Mouse (Mus musculus): ENCODE results near the gene Caprin2. TPM values are rescaled to one million over a fixed set of nuclear protein-coding genes. Genes with fewer than 3 reads are reported as not detected.

Gene Caprin2
- polyA plus RNA-seq (2015; fragmentation: Nextera tagmentation; extraction: Ambion mirVana), result 15.6 and 22.2 TPM in 2 replicates

DNA sequence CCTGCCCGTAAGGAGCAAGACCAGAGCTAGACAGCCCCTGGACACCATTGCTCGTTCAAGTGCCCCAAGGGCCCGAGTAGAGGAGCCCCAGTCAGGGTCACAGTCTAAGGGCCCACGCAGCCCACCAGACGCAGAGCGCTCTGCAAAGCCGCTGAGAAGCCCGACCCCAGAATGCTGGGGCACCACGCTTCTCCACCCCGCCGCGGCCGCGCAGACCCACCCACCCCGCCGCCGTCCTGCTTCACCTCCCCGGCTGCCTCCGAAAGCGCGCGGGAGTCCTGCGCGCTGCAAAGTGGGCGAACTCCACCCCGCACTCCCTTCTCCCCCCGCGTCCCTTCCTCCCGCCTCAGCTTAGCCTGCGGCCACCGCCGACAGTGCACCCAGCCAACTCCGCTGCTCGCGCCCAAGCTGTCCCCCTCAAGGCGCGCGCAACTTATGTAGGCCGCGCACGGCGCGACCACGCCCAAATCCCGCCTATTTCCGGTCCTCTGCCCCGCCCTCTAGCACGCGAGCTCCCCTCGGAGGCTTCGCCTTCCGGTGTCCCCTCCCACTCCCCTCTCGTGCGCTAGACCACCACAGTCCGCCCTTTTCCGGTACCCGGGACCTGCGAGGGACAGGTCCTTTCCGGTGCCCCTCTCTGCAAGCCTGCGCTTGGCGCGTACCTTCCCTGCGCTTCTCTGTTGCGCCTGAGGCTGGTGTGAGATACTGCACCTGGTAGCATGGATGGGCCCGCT, at the start of gene Caprin2:
Caprin2 (minus strand) TSS at position 465 of the 734 bp plus-strand sequence.

DNA sequence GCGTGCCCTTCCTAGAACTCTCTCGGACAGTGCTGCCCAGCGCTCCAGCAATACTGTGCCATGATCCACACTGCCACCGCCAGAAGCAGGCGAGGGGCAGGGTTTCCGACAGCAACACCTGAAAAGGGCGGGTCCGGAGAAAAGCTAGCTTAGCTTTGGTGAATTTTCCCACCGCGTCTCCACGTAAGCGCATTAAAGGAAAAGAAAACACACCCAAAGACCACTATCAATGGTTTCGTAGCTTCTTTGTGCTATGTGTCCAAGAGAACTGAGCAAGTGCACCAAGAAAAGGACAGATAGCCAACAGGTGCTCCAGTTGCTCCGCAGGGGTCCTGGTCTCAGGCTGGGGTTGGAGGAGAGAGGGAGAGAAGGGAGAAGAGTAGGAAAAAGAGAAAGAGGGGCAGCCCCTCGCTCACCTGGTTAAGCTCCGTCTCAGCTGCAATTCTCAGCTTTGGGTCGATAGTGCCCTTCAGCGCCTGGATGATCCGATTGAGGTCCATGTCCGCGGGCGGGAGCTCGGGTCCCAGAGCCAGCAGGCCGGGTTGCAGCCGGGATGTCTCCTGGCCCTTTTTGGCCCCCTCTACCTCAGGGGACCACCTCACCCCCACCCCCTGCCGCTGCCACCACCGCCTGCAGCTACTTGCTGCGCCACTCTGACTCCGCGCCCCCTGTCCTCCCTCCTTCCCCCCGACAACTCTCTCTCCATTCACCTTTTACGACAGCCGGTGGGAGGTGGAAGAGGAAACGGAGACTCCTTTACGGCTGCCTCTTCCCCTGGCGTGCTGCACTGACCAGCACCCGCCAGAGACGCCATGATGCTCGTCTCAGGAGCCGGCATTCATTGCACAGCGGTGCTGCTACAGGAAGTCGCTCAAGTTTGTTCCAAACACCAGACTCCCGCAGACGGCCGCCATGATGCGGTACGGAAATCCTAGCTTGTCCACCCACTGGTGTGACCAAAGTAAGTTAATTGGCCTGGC, 65.0 kb downstream of the Caprin2 start, which contains the start of gene Ipo8:
Ipo8 (minus strand) TSS at position 720 of the 980 bp plus-strand sequence.

Other genes with a start within 250 kb of the Caprin2 start
- gene Ipo8, start 64.8 kb downstream of the Caprin2 start, polyA plus RNA-seq (2015; fragmentation: Nextera tagmentation; extraction: Ambion mirVana), result 10.1 and 13.4 TPM in 2 replicates
- gene Sinhcaf, start 50.2 kb upstream of the Caprin2 start, polyA plus RNA-seq (2015; fragmentation: Nextera tagmentation; extraction: Ambion mirVana), result 25.1 and 50.9 TPM in 2 replicates
- gene Dennd5b, start 205.4 kb upstream of the Caprin2 start, polyA plus RNA-seq (2015; fragmentation: Nextera tagmentation; extraction: Ambion mirVana), result 5.0 and 5.6 TPM in 2 replicates
- not detected in 2 replicates for gene Gm10203, start 233.9 kb upstream of the Caprin2 start, polyA plus RNA-seq (2015; fragmentation: Nextera tagmentation; extraction: Ambion mirVana)
- gene Etfbkmt, start 243.6 kb upstream of the Caprin2 start, polyA plus RNA-seq (2015; fragmentation: Nextera tagmentation; extraction: Ambion mirVana), result 34.5 and 39.9 TPM in 2 replicates